Mouse (Mus musculus): Measurements from ENCODE around the gene Nme7. TPM values are rescaled to one million over a fixed set of nuclear protein-coding genes. Genes with fewer than 3 reads are reported as not detected.

The Nme7 gene
- polyA plus RNA-seq, 1 experiment from 2014 or later = 21.4 TPM

DNA sequence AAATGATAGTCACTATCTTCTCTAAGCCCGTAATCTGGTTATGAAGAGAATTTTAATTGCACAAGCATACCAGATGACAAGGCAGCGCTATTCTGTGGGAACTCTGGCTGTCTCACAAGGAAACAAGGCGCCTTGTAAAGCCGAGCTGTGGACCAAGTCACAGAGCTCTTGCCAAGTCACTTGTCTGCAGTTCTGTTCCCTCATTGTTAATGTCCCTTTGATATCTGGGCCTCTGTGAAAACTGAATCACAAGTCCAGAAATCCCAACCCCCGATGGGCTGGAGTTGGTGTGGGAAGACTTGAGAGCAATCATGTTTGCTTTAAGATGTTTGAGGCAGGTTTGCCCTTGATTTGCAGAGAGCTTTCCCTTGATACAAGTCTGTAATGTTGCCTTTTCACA, 16.8 kb downstream of the Nme7 start:
- no peak for ATAC-seq (ENCODE audit: extremely low read depth, insufficient number of reproducible peaks, low FRiP score, low TSS enrichment)
- Histone ChIP-seq H3K27ac (replicated peaks) (peak overlapping the region; percentile 79), H3K4me1 (peaks cover 43% of the 10 kb centered on the region), H3K36me3 (no peaks in the 10 kb centered on the region), H3K4me2 (no peak overlapping the region), H3K27me3 (replicated peaks) (no peaks in the 10 kb centered on the region), H3K9ac (no peak overlapping the region), H3K9me3 (no peaks in the 10 kb centered on the region), H3K4me3 (no peak overlapping the region)
- WGBS = 38% methylated on average over 5 of the region's 5 CpGs

DNA sequence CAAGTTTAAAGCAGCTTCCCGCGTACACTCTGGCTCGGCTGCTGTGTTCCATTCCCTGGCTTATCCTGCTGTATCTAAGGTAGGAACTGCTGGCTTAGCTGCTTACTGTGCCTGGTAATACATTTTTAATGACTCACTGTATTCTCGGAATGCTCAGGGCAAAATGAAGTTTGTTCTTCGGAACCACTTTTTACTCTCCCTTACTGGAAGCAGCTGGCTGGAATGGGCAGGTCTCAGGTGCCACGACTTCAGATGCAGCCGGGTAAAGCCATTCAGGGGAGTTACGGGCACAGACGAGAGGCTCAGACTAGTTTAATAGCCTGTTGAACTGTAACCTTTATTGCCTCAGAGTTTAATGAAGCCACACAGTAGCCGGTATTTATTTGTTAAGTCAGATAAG, 17.5 kb downstream of the Nme7 start:
- peak overlapping the region; percentile 65 for H3K27ac ChIP-seq (replicated peaks)
- H3K36me3 ChIP-seq = no peaks in the 10 kb centered on the region
- peaks cover 43% of the 10 kb centered on the region for H3K4me1 ChIP-seq
- ATAC-seq (ENCODE audit: extremely low read depth, insufficient number of reproducible peaks, low FRiP score, low TSS enrichment) = no peak
- no peak overlapping the region for H3K4me2 ChIP-seq
- H3K27me3 ChIP-seq (replicated peaks) = no peaks in the 10 kb centered on the region
- no peak overlapping the region for H3K9ac ChIP-seq
- 74% methylated on average over 10 of the region's 10 CpGs for WGBS
- H3K4me3 ChIP-seq = no peak overlapping the region
- no peaks in the 10 kb centered on the region for H3K9me3 ChIP-seq

GRCm38 (mm10) chr1:164322987-164323650, 19.2 kb downstream of the Nme7 start:
- no peak overlapping the region for H3K4me2 ChIP-seq
- H3K27me3 ChIP-seq (replicated peaks) = no peaks in the 10 kb centered on the region
- peaks cover under 1% of the 10 kb centered on the region; the same call in 1 of the 2 replicates for H3K36me3 ChIP-seq
- 68% methylated on average over 8 of the region's 8 CpGs for WGBS
- no peak overlapping the region for H3K4me3 ChIP-seq
- no peak overlapping the region for H3K9ac ChIP-seq
- no peak for ATAC-seq (ENCODE audit: extremely low read depth, insufficient number of reproducible peaks, low FRiP score, low TSS enrichment)
- no peak overlapping the region for H3K27ac ChIP-seq (replicated peaks)
- H3K4me1 ChIP-seq = peaks cover 41% of the 10 kb centered on the region
- H3K9me3 ChIP-seq = no peaks in the 10 kb centered on the region

- peaks cover 37% of the 10 kb centered on the region for H3K4me1 ChIP-seq
- WGBS = 82% methylated on average over 4 of the region's 4 CpGs
- H3K9ac ChIP-seq = no peak overlapping the region
- no peak for ATAC-seq (ENCODE audit: extremely low read depth, insufficient number of reproducible peaks, low FRiP score, low TSS enrichment)
- H3K9me3 ChIP-seq = no peaks in the 10 kb centered on the region
- no peak overlapping the region for H3K27ac ChIP-seq (replicated peaks)
- H3K36me3 ChIP-seq = peaks cover 4% of the 10 kb centered on the region; the same call in 1 of the 2 replicates
- H3K4me2 ChIP-seq = no peak overlapping the region
- H3K27me3 ChIP-seq (replicated peaks) = no peaks in the 10 kb centered on the region
- no peak overlapping the region for H3K4me3 ChIP-seq
Measured at GRCm38 (mm10) chr1:164324221-164324620, 20.3 kb downstream of the Nme7 start.

- H3K27ac ChIP-seq (replicated peaks) = no peak overlapping the region
- 82% methylated on average over 2 of the region's 2 CpGs for WGBS
- no peak for ATAC-seq (ENCODE audit: extremely low read depth, insufficient number of reproducible peaks, low FRiP score, low TSS enrichment)
- no peak overlapping the region for H3K4me3 ChIP-seq
- no peak overlapping the region for H3K9ac ChIP-seq
- H3K9me3 ChIP-seq = no peaks in the 10 kb centered on the region
- no peaks in the 10 kb centered on the region for H3K27me3 ChIP-seq (replicated peaks)
- peaks cover 4% of the 10 kb centered on the region; the same call in 1 of the 2 replicates for H3K36me3 ChIP-seq
- H3K4me1 ChIP-seq = peaks cover 30% of the 10 kb centered on the region
- H3K4me2 ChIP-seq = no peak overlapping the region
Measured at GRCm38 (mm10) chr1:164324878-164325277, 21.0 kb downstream of the Nme7 start.

DNA sequence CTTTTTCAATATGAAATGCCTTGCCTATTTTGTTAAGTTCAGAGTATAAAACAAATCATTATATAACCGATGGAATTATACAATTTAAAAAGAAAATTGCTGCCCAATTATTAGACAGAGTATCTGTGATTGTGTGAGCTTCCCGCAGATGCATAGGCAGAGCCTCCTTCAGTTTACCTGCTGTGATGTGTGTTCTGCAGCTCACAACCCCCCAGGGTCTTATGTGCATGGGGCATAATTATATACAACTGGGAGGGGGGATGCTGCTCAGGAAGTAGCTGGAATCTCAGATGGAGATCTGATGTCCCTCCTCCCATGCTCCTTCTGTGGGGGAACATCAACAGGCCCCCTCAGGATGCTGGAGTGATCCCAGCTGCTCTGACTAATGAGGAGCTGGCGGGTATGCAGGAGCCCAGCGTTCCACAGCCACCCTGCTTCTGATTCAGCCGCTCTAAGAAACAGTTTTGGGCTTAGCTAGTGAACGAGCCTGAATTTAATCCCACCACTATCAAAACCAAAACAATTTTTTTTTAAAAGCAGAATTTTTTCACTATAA, 22.8 kb downstream of the Nme7 start:
- no peak for ATAC-seq (ENCODE audit: extremely low read depth, insufficient number of reproducible peaks, low FRiP score, low TSS enrichment)
- Histone ChIP-seq H3K4me2 (no peak overlapping the region), H3K27me3 (replicated peaks) (no peaks in the 10 kb centered on the region), H3K4me1 (peaks cover 13% of the 10 kb centered on the region), H3K9me3 (no peaks in the 10 kb centered on the region), H3K4me3 (no peak overlapping the region), H3K27ac (replicated peaks) (0 out of 2 replicates have a peak overlapping the region, but pooled peaks have one; percentile 2), H3K9ac (no peak overlapping the region), H3K36me3 (peaks cover 11% of the 10 kb centered on the region)
- 54% methylated on average over 6 of the region's 6 CpGs for WGBS

GRCm38 (mm10) chr1:164327764-164328163, 23.8 kb downstream of the Nme7 start:
- peaks cover 11% of the 10 kb centered on the region for H3K36me3 ChIP-seq
- no peak overlapping the region for H3K4me3 ChIP-seq
- H3K4me1 ChIP-seq = peaks cover 7% of the 10 kb centered on the region
- no peaks in the 10 kb centered on the region for H3K9me3 ChIP-seq
- H3K27ac ChIP-seq (replicated peaks) = no peak overlapping the region; the same call in 1 of the 2 replicates
- ATAC-seq (ENCODE audit: extremely low read depth, insufficient number of reproducible peaks, low FRiP score, low TSS enrichment) = no peak
- 67% methylated on average over 7 of the region's 7 CpGs for WGBS
- H3K4me2 ChIP-seq = no peak overlapping the region
- H3K9ac ChIP-seq = no peak overlapping the region
- no peaks in the 10 kb centered on the region for H3K27me3 ChIP-seq (replicated peaks)

DNA sequence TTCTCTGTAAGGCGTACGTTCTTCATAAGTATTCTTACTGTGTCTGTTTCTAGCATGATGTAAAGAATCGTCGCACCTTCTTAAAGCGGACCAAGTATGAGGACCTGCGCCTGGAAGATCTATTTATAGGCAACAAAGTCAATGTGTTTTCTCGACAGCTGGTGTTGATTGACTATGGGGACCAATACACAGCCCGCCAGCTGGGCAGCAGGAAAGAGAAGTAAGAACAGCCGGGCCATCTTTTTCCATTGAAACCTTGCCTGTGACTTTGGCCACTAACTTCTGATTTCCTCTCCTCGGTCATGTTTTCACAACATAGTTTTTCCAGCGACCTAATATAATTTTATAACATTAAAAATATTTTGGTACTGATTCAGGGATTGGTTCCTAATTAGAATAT, 28.6 kb downstream of the Nme7 start:
- ATAC-seq (ENCODE audit: extremely low read depth, insufficient number of reproducible peaks, low FRiP score, low TSS enrichment) = no peak
- H3K36me3 ChIP-seq = peaks cover 25% of the 10 kb centered on the region
- no peaks in the 10 kb centered on the region for H3K4me1 ChIP-seq
- WGBS = 64% methylated on average over 11 of the region's 11 CpGs
- H3K9me3 ChIP-seq = no peaks in the 10 kb centered on the region
- no peak overlapping the region for H3K9ac ChIP-seq
- no peaks in the 10 kb centered on the region for H3K27me3 ChIP-seq (replicated peaks)
- no peak overlapping the region for H3K27ac ChIP-seq (replicated peaks)
- no peak overlapping the region for H3K4me2 ChIP-seq
- no peak overlapping the region for H3K4me3 ChIP-seq

DNA sequence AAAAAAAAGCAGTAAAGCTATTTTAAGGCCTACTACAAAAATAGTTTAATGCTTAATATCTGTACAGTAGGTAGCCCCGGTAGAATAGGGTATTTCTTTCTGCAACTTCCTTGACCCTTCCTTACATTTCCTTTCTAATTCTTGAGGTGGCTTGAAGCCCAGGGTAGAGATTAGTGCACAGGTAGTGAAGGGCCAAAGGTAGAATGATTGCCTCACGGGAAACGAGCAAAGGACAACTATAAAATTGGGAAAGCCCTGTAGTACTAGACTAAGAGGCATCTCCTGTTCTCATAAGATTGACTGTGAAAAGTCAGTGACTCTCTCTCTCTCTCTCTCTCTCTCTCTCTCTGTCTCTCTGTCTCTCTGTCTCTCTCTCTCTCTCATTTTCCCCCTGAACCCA, 31.5 kb downstream of the Nme7 start:
- Histone ChIP-seq H3K4me2 (no peak overlapping the region), H3K27ac (replicated peaks) (no peak overlapping the region), H3K36me3 (peaks cover 20% of the 10 kb centered on the region), H3K9ac (no peak overlapping the region), H3K4me1 (peaks cover 4% of the 10 kb centered on the region; the same call in 1 of the 2 replicates), H3K27me3 (replicated peaks) (no peaks in the 10 kb centered on the region), H3K4me3 (no peak overlapping the region), H3K9me3 (no peaks in the 10 kb centered on the region)
- WGBS = 90% methylated on average over 3 of the region's 3 CpGs
- ATAC-seq (ENCODE audit: extremely low read depth, insufficient number of reproducible peaks, low FRiP score, low TSS enrichment) = no peak

- no peaks in the 10 kb centered on the region for H3K27me3 ChIP-seq (replicated peaks)
- H3K4me1 ChIP-seq = peaks cover 4% of the 10 kb centered on the region; the same call in 1 of the 2 replicates
- H3K36me3 ChIP-seq = peaks cover 18% of the 10 kb centered on the region
- 84% methylated on average over 4 of the region's 4 CpGs for WGBS
- H3K9me3 ChIP-seq = no peaks in the 10 kb centered on the region
- no peak overlapping the region for H3K9ac ChIP-seq
- ATAC-seq (ENCODE audit: extremely low read depth, insufficient number of reproducible peaks, low FRiP score, low TSS enrichment) = no peak
- no peak overlapping the region for H3K27ac ChIP-seq (replicated peaks)
- no peak overlapping the region for H3K4me2 ChIP-seq
- H3K4me3 ChIP-seq = no peak overlapping the region
Measured at GRCm38 (mm10) chr1:164335846-164336245, 31.9 kb downstream of the Nme7 start.

DNA sequence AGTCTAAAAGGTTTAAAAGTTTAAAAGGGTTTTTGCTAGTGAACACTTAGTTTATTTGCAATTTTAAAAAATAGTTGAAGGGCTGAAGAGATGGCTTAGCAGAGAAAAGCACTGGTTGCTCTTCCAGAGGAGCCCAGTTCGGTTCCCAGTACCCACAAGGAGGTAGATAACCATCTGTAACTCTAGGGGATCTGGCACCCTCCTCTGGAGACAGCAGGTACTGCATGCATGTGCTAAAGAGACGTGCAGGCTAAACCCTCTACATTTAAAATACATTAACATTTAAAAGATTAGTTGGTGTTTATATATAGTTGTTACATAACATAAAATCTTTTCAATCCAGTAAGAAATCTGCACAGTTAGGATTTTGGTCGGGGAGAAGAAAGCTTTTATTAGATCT, 38.2 kb downstream of the Nme7 start:
- ATAC-seq (ENCODE audit: extremely low read depth, insufficient number of reproducible peaks, low FRiP score, low TSS enrichment) = no peak

GRCm38 (mm10) chr1:164353443-164353842, 49.5 kb downstream of the Nme7 start:
- 56% methylated on average over 3 of the region's 3 CpGs for WGBS
- Histone ChIP-seq H3K9me3 (no peaks in the 10 kb centered on the region), H3K4me2 (no peak overlapping the region), H3K4me3 (no peak overlapping the region), H3K36me3 (peaks cover 6% of the 10 kb centered on the region), H3K9ac (no peak overlapping the region), H3K27ac (replicated peaks) (no peak overlapping the region), H3K4me1 (peaks cover 5% of the 10 kb centered on the region; the same call in 1 of the 2 replicates), H3K27me3 (replicated peaks) (no peaks in the 10 kb centered on the region)
- ATAC-seq (ENCODE audit: extremely low read depth, insufficient number of reproducible peaks, low FRiP score, low TSS enrichment) = no peak

More for the DNA sequence above, 38.2 kb downstream of the Nme7 start:
- Histone ChIP-seq H3K4me3 (no peak overlapping the region), H3K4me1 (peaks cover 4% of the 10 kb centered on the region; the same call in 1 of the 2 replicates), H3K9ac (no peak overlapping the region), H3K27me3 (replicated peaks) (no peaks in the 10 kb centered on the region), H3K4me2 (no peak overlapping the region), H3K9me3 (no peaks in the 10 kb centered on the region), H3K27ac (replicated peaks) (no peak overlapping the region), H3K36me3 (peaks cover 27% of the 10 kb centered on the region)
- WGBS = 83% methylated on average over 3 of the region's 3 CpGs

Measured in heart, embryonic 13.5 days (tissue).